Mouse (Mus musculus) MEL (cell line): Measurements from ENCODE around the gene Clpb. TPM values are rescaled to one million over a fixed set of nuclear protein-coding genes. Genes with fewer than 3 reads are reported as not detected.

Experiments
- DNase-seq: peaks from one replicate; pipeline ENCODE4 v3.0.0; 2011; ENCODE audit warnings: low read depth, low spot score
- H3K27ac ChIP-seq: 2 replicates; pipeline ENCODE4 v1.5.1; 2012; ENCODE audit warnings: low read depth, mild to moderate bottlenecking, control low read depth, low read length, moderate library complexity; ENCODE audit not compliant: control insufficient read depth
- H3K27me3 ChIP-seq, 2 experiments: fragments of 150-350 bp in 1 of 2; sonication (generic) in 1 of 2; 2 replicates each; pipeline ENCODE4 v1.6.1; 2012; ENCODE audit warnings: low read length in 2 of 2, mild to moderate bottlenecking in 2 of 2, improper control_type of control experiment in 1 of 2, moderate library complexity in 1 of 2; ENCODE audit not compliant: insufficient read depth in 2 of 2, control insufficient read depth in 1 of 2
- H3K36me3 ChIP-seq, 2 experiments: 2 replicates each; pipeline ENCODE4 v1.6.1; 2012 to 2014; ENCODE audit warnings: low read length in 2 of 2, improper control_type of control experiment in 1 of 2, inconsistent platforms in 1 of 2, mild to moderate bottlenecking in 1 of 2; ENCODE audit not compliant: insufficient read depth in 2 of 2, control insufficient read depth in 1 of 2
- H3K4me1 ChIP-seq, 2 experiments: fragments of 150-350 bp in 1 of 2; sonication (generic) in 1 of 2; 2 replicates each; pipeline ENCODE4 v1.6.1; 2012; ENCODE audit warnings: low read length in 2 of 2, improper control_type of control experiment in 1 of 2, mild to moderate bottlenecking in 1 of 2; ENCODE audit not compliant: insufficient read depth in 2 of 2, control insufficient read depth in 1 of 2
- H3K4me3 ChIP-seq, 2 experiments: fragments of 150-350 bp in 1 of 2; sonication (generic) in 1 of 2; 2 replicates each; pipeline ENCODE4 v1.5.1; 2012; ENCODE audit warnings: low read depth in 2 of 2, low read length in 2 of 2, mild to moderate bottlenecking in 2 of 2, moderate library complexity in 2 of 2, control low read depth in 1 of 2, improper control_type of control experiment in 1 of 2; ENCODE audit not compliant: control insufficient read depth in 1 of 2, insufficient read depth in 1 of 2
- H3K79me2 ChIP-seq: 2 replicates; pipeline ENCODE4 v1.6.1; 2012; ENCODE audit warnings: mild to moderate bottlenecking, low read length, moderate library complexity; ENCODE audit not compliant: control insufficient read depth, poor library complexity, insufficient read depth
- H3K9ac ChIP-seq: 2 replicates; pipeline ENCODE4 v1.6.1; 2012; ENCODE audit warnings: low read depth, mild to moderate bottlenecking, control low read depth, low read length, moderate library complexity; ENCODE audit not compliant: control insufficient read depth, poor library complexity, severe bottlenecking
- H3K9me3 ChIP-seq: fragments of 150-350 bp; sonication (generic); replicated peaks from 2 replicates; pipeline ENCODE4 v1.6.1; 2012; ENCODE audit warnings: mild to moderate bottlenecking, low read length, improper control_type of control experiment, moderate library complexity; ENCODE audit not compliant: insufficient read depth
- CHD2 ChIP-seq: IDR thresholded peaks from 2 replicates; pipeline ENCODE4 v1.6.1; 2011; ENCODE audit warnings: low read length, improper control_type of control experiment
- CTCF ChIP-seq, 3 experiments: IDR thresholded peaks in 2 of 3; conservative IDR thresholded peaks in 1 of 3; 2 replicates each; pipeline ENCODE4 v1.5.1; 2011 to 2012; ENCODE audit warnings: low read length in 3 of 3, low read depth in 2 of 3, mild to moderate bottlenecking in 2 of 3, improper control_type of control experiment in 1 of 3, inconsistent platforms in 1 of 3, mixed read lengths in 1 of 3, moderate library complexity in 1 of 3; ENCODE audit not compliant: control insufficient read depth in 1 of 3, insufficient read depth in 1 of 3, poor library complexity in 1 of 3, severe bottlenecking in 1 of 3
- ELF1 ChIP-seq: IDR thresholded peaks from 2 replicates; pipeline ENCODE4 v1.6.1; 2014; ENCODE audit warnings: low read depth, mild to moderate bottlenecking, inconsistent platforms, low read length, improper control_type of control experiment, moderate library complexity
- EP300 ChIP-seq, 2 experiments: IDR thresholded peaks; 2 replicates each; pipeline ENCODE4 v1.6.1; 2011; ENCODE audit warnings: improper control_type of control experiment in 2 of 2, low read length in 2 of 2, low read depth in 1 of 2, mild to moderate bottlenecking in 1 of 2
- ETS1 ChIP-seq: IDR thresholded peaks from 2 replicates; pipeline ENCODE4 v1.6.1; 2012; ENCODE audit warnings: low read depth, mild to moderate bottlenecking, inconsistent platforms, low read length, improper control_type of control experiment, moderate library complexity
- GABPA ChIP-seq: IDR thresholded peaks from 2 replicates; pipeline ENCODE4 v1.6.1; 2012; ENCODE audit warnings: low read depth, mild to moderate bottlenecking, inconsistent platforms, low read length, improper control_type of control experiment, moderate library complexity
- GATA1 ChIP-seq: IDR thresholded peaks from 2 replicates; pipeline ENCODE4 v1.6.1; 2011; ENCODE audit warnings: low read depth, low read length, improper control_type of control experiment
- HCFC1 ChIP-seq: IDR thresholded peaks from 2 replicates; pipeline ENCODE4 v1.6.1; 2012; ENCODE audit warnings: low read depth, mild to moderate bottlenecking, inconsistent platforms, low read length, improper control_type of control experiment, moderate library complexity
- KAT2A ChIP-seq: conservative IDR thresholded peaks from 2 replicates; pipeline ENCODE4 v1.6.1; 2012; ENCODE audit warnings: low read depth, low read length, improper control_type of control experiment, inconsistent platforms
- MAFK ChIP-seq: IDR thresholded peaks from 2 replicates; pipeline ENCODE4 v1.6.1; 2011; ENCODE audit warnings: low read depth, mild to moderate bottlenecking, low read length, improper control_type of control experiment, borderline replicate concordance
- MXI1 ChIP-seq: IDR thresholded peaks from 2 replicates; pipeline ENCODE4 v1.6.1; 2011; ENCODE audit warnings: mild to moderate bottlenecking, low read depth, low read length, improper control_type of control experiment
- MYB ChIP-seq: IDR thresholded peaks from 2 replicates; pipeline ENCODE4 v1.6.1; 2011; ENCODE audit warnings: mild to moderate bottlenecking, low read depth, low read length, improper control_type of control experiment
- MYC ChIP-seq: IDR thresholded peaks from 2 replicates; pipeline ENCODE4 v1.6.1; 2011; ENCODE audit warnings: low read depth, mild to moderate bottlenecking, low read length, improper control_type of control experiment, moderate library complexity
- NELFE ChIP-seq: IDR thresholded peaks from 2 replicates; pipeline ENCODE4 v1.6.1; 2011; ENCODE audit warnings: low read depth, low read length, improper control_type of control experiment
- NRF1 ChIP-seq: IDR thresholded peaks from 2 replicates; pipeline ENCODE4 v1.6.1; 2014; ENCODE audit warnings: low read depth, mild to moderate bottlenecking, inconsistent platforms, low read length, improper control_type of control experiment, moderate library complexity; ENCODE audit not compliant: poor library complexity, insufficient read depth, severe bottlenecking
- POLR2A ChIP-seq, 2 experiments: IDR thresholded peaks; 2 replicates each; pipeline ENCODE4 v1.6.1; 2011 to 2012; ENCODE audit warnings: low read length in 2 of 2, mild to moderate bottlenecking in 2 of 2, control low read depth in 1 of 2, improper control_type of control experiment in 1 of 2, low read depth in 1 of 2, moderate library complexity in 1 of 2; ENCODE audit not compliant: control insufficient read depth in 1 of 2, insufficient read depth in 1 of 2, poor library complexity in 1 of 2
- POLR2AphosphoS5 ChIP-seq: IDR thresholded peaks from 2 replicates; pipeline ENCODE4 v1.6.1; 2012; ENCODE audit warnings: low read depth, borderline replicate concordance, mild to moderate bottlenecking, inconsistent platforms, low read length, moderate library complexity, mixed read lengths
- RCOR1 ChIP-seq: IDR thresholded peaks from 2 replicates; pipeline ENCODE4 v1.6.1; 2012; ENCODE audit warnings: low read depth, mild to moderate bottlenecking, inconsistent platforms, low read length, improper control_type of control experiment
- SIN3A ChIP-seq: IDR thresholded peaks from 2 replicates; pipeline ENCODE4 v1.6.1; 2012; ENCODE audit warnings: low read length, improper control_type of control experiment, inconsistent platforms
- TBP ChIP-seq: IDR thresholded peaks from 2 replicates; pipeline ENCODE4 v1.8.0; 2011; ENCODE audit warnings: low read depth, low read length, improper control_type of control experiment
- TCF12 ChIP-seq: IDR thresholded peaks from 2 replicates; pipeline ENCODE4 v1.6.1; 2014; ENCODE audit warnings: low read depth, mild to moderate bottlenecking, inconsistent platforms, low read length, improper control_type of control experiment, moderate library complexity
- UBTF ChIP-seq: IDR thresholded peaks from 2 replicates; pipeline ENCODE4 v1.6.1; 2012; ENCODE audit warnings: low read depth, mild to moderate bottlenecking, inconsistent platforms, low read length, improper control_type of control experiment, moderate library complexity, borderline replicate concordance; ENCODE audit not compliant: insufficient read depth
- USF1 ChIP-seq: IDR thresholded peaks from 2 replicates; pipeline ENCODE4 v1.6.1; 2014; ENCODE audit warnings: low read depth, mild to moderate bottlenecking, inconsistent platforms, low read length, improper control_type of control experiment, moderate library complexity
- ZKSCAN1 ChIP-seq: IDR thresholded peaks from 2 replicates; pipeline ENCODE4 v1.6.1; 2012; ENCODE audit warnings: low read depth, mild to moderate bottlenecking, inconsistent platforms, low read length, improper control_type of control experiment, moderate library complexity
- ZMIZ1 ChIP-seq: IDR thresholded peaks from 2 replicates; pipeline ENCODE4 v1.6.1; 2012; ENCODE audit warnings: low read depth, mild to moderate bottlenecking, inconsistent platforms, low read length, improper control_type of control experiment, moderate library complexity
- polyA plus RNA-seq, 2 experiments: library from polyadenylated mRNA; stranded (reverse) in 1 of 2; unstranded in 1 of 2; fragments of >175 nt in 1 of 2; fragments of >200 nt in 1 of 2; gene quantifications; 2 replicates each; pipeline versions ENCODE4 v1.2.1 to v1.2.4; 2012; ENCODE audit warnings: low replicate concordance in 2 of 2, low read depth in 1 of 2; ENCODE audit not compliant: insufficient read length in 2 of 2, insufficient read depth in 1 of 2, missing spikeins in 1 of 2
- total RNA-seq: library from RNA; depleted of rRNA; stranded (reverse); fragments of 300-350 nt; gene quantifications from 2 replicates; pipeline ENCODE4 v1.2.3, GENCODE M21; 2012; rRNA removed

Clpb gene
- 59.0 and 84.5 TPM in 2 replicates for total RNA-seq
- polyA plus RNA-seq = 10 to 100 TPM in 1 of 2 experiments, not detected in 1; 71.5 TPM

- Histone ChIP-seq H3K27ac (peak within 1 kb of the TSS; percentile 80), H3K9ac (peak within 1 kb of the TSS; percentile 89), H3K4me1 (peaks cover 0 to 16% of the 10 kb centered on the region in 2 experiments; a peak in 1 of 4 replicates), H3K36me3 (peaks cover 0 to 6% of the 10 kb centered on the region in 2 experiments; a peak in 2 of 4 replicates), H3K79me2 (peaks cover 8% of the 10 kb centered on the region), H3K27me3 (0 out of 4 replicates have a peak, but pooled peaks cover 0 to 2% of the 10 kb centered on the region in 2 experiments)
- peak; percentile 97 for DNase-seq
- TF ChIP-seq NRF1 (peak; percentile 42; the same call in 1 of the 2 replicates), CTCF (IDR thresholded peaks at IDR 0.05 in 2 of 3, conservative IDR thresholded peaks at IDR 0.05 in 1 of 3; ENCODE audit: control insufficient read depth in 1 of 3, insufficient read depth in 1 of 3, low read depth in 2 of 3, low read length in 3 of 3, poor library complexity in 1 of 3, severe bottlenecking in 1 of 3) (peak; percentile 63 to 99 (median 98)), KAT2A (peak; percentile 100), GATA1 (no peak), CHD2 (0 out of 2 replicates have a peak, but pooled peaks have one; percentile 42), MXI1 (peak; percentile 86; the same call in 1 of the 2 replicates), TCF12 (0 out of 2 replicates have a peak, but pooled peaks have one; percentile 13), ELF1 (peak; percentile 69), POLR2A (IDR thresholded peaks at IDR 0.05; ENCODE audit: control insufficient read depth in 1 of 2, insufficient read depth in 1 of 2, low read depth in 1 of 2, low read length in 2 of 2, poor library complexity in 1 of 2) (peak; percentile 56 to 83; a peak in 3 of 4 replicates), MYC (peak; percentile 74; the same call in 1 of the 2 replicates), UBTF (0 out of 2 replicates have a peak, but pooled peaks have one; percentile 56), MAFK (no peak), RCOR1 (no peak), SIN3A (peak; percentile 94), USF1 (0 out of 2 replicates have a peak, but pooled peaks have one; percentile 31), HCFC1 (peak; percentile 99), MYB (no peak), TBP (peak; percentile 77)
- TF ChIP-seq, all 39 proteins: peak for 14
- Histone ChIP-seq H3K4me3 (peak within 1 kb of the TSS; percentile 35 to 96), H3K9me3 (no peaks in the 10 kb centered on the region)
Observed at GRCm38 (mm10) chr7:101663514-101664159, at the start of gene Clpb. Gene Clpb (plus strand): TSS chr7:101663633.

GRCm38 (mm10) chr7:101615406-101615805, 48.0 kb upstream of the Clpb start:
- Histone ChIP-seq H3K27ac (no peak overlapping the region), H3K27me3 (peaks cover 2% of the 10 kb centered on the region in 2 experiments; a peak in 3 of 4 replicates), H3K9me3 (no peaks in the 10 kb centered on the region), H3K4me3 (no peak overlapping the region), H3K36me3 (no peaks in the 10 kb centered on the region), H3K4me1 (no peaks in the 10 kb centered on the region), H3K79me2 (no peaks in the 10 kb centered on the region), H3K9ac (no peak overlapping the region)
- DNase-seq = no peak
- TF ChIP-seq NRF1 (no peak), NELFE (no peak), KAT2A (no peak), HCFC1 (no peak), POLR2AphosphoS5 (no peak), GABPA (no peak), MXI1 (no peak), RCOR1 (no peak), EP300 (IDR thresholded peaks at IDR 0.05; ENCODE audit: low read depth in 1 of 2, low read length in 2 of 2) (no peak), GATA1 (no peak), ZMIZ1 (no peak), MYC (no peak), ZKSCAN1 (no peak), SIN3A (no peak), ETS1 (no peak), CHD2 (no peak), POLR2A (IDR thresholded peaks at IDR 0.05; ENCODE audit: control insufficient read depth in 1 of 2, insufficient read depth in 1 of 2, low read depth in 1 of 2, low read length in 2 of 2, poor library complexity in 1 of 2) (no peak)
